Mouse (Mus musculus): Measurements from ENCODE around the gene Gm49416.

- no peak for TF ChIP-seq CTCF (IDR thresholded peaks at IDR 0.05; ENCODE audit: low read depth)
- TF ChIP-seq EP300 (IDR thresholded peaks at IDR 0.05; ENCODE audit: low read depth) = no peak
These were observed 14.7 kb downstream of the Gm49416 start for GRCm38 (mm10) chr19:8903412-8903811.

All from liver, embryonic 14.5 days (tissue).